Mouse (Mus musculus): Measurements from ENCODE around the gene Lmln.
A peak's percentile ranks its signal among the peaks of the same experiment; 100 is the strongest.
"Not testable (repeated sequence)": the region's sequence is repeated elsewhere in the genome, so short reads cannot be mapped to it uniquely, and the experiment has no call there.

Lmln gene

DNA sequence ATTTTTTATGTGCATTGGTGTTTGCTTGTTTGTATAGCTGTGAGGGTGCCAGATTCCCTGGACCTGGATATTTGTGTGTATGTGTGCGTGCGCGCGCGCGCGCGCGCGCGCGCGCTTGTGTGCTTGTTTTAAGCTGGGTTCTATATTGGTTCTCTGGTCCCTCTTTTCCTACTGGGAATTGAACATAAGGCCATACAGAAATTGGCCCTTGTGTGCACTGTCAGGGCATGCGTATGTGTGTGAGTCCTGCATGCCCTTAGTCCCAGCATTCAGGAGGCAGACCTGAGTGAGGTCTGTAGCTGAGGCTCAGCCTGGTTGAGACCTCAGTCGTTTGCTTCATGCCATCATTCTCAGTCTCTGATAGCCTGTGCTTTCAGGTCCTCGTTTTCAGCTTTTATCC is 4.3 kb upstream of the Lmln start:
- no peak for DNase-seq (ENCODE audit: low spot score in 2 of 2)

- not testable (repeated sequence) for DNase-seq (ENCODE audit: low spot score in 2 of 2)
Measured at GRCm38 (mm10) chr16:33058656-33059055, 3.7 kb upstream of the Lmln start.

DNA sequence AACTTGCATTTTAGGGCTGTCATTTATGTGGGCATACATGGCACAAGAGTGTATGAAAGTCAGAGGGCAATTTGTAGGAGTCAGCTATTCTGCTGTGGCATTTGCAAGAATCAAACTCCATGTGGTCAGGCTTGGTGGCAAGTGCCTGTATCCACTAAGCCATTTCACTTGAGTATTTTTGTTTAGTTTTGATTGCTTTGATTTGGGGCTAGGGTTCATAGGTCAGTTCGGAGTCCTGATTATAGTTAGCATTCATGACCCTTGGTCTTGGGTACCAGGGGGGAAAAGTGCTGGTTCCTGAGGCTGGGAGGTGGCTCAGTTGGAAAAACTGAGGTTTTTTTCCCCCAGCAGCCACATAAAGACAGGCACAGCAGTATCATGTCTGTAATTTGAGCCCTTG is 2.9 kb upstream of the Lmln start:
- no peak for DNase-seq (ENCODE audit: low spot score in 2 of 2)

DNA sequence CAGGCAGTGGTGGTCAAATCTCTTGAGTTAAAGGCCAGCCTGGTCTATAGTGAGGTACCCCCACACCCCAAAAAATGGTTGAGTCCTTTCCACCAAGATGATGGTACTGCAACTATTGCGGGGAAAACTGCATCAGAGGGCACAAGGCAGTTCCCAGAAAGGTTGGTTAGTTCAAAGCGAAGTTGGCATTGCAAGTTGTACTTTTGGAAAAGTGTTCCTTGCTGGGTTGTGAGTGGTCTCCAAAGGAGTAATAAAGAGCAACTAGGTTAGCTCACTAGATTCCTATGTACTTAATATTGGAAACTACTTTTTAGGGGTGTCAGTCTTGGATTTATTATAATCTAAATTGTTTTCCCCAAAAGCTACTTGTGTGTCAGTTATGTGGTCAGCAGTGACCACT is 1.4 kb upstream of the Lmln start:
- DNase-seq (ENCODE audit: low spot score in 2 of 2) = no peak

DNA sequence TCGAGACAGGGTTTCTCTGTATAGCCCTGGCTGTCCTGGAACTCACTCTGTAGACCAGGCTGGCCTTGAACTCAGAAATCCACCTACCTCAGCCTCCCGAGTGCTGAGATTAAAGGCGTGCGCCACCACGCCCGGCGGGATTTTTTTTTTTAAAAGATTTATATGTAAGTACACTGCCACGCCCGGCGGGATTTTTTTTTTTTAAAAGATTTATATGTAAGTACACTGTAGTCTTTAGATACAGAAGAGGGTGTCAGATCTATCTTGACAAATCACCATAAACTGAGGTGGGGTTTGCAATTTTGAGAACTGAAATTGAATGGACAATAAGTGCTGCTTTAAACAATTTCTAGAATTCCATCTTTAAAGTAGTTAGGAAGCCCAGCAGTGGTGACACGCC is 921 bp upstream of the Lmln start:
- DNase-seq (ENCODE audit: low spot score in 2 of 2) = no peak

- peak in 1 of 2 experiments; percentile 86 for DNase-seq (ENCODE audit: low spot score in 2 of 2)
Measured at GRCm38 (mm10) chr16:33062682-33063131, 386 bp downstream of the Lmln start.

- no peak for DNase-seq (ENCODE audit: low spot score in 2 of 2)
Measured at GRCm38 (mm10) chr16:33063267-33063666, 946 bp downstream of the Lmln start.

DNA sequence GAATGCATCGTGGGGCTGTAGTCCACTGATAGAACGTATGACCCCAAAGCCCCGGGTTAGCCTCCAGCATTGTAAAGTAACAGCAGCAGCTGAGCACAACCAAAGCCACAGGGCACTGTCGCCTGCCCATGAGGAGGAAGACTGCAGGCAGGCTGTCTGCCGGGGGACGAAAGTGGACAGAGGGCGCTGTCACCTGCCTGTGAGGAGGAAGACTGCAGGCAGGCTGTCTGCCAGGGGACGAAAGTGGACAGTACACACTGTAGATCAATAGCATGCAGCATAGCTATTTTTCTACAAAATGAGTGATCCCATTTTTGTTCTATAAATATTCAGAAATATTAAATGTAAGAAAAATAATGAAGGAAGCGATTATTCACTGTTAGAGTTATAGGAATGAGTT is 2.3 kb downstream of the Lmln start:
- DNase-seq (ENCODE audit: low spot score in 2 of 2) = no peak

- DNase-seq (ENCODE audit: low spot score in 2 of 2) = no peak
Measured at GRCm38 (mm10) chr16:33070928-33071327, 8.6 kb downstream of the Lmln start.

- no peak for DNase-seq (ENCODE audit: low spot score in 2 of 2)
Measured at GRCm38 (mm10) chr16:33072871-33073557, 10.7 kb downstream of the Lmln start.

DNA sequence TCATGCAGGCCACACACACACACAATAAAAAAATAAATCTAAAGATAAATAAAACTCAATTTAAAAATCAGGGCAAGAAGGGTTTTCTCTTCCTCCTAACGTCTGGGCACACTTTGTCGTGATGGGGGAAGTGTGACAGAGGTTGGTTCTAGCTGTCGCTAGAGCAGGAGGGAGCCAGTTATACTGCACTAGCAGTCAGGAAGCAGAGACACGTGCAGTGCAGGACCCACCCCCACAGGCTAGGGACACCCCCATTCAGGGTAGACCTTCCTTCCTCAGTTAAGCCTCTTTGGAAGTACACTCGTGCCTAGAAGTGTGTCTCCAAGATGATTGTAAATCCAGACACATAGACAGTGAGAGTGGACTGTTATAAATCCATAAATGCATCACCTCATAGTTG is 12.6 kb downstream of the Lmln start:
- DNase-seq (ENCODE audit: low spot score in 2 of 2) = no peak

- no peak for DNase-seq (ENCODE audit: low spot score in 2 of 2)
Measured at GRCm38 (mm10) chr16:33076078-33076477, 13.8 kb downstream of the Lmln start.

GRCm38 (mm10) chr16:33077069-33077627 is 14.8 kb downstream of the Lmln start:
- no peak for DNase-seq (ENCODE audit: low spot score in 2 of 2)

DNA sequence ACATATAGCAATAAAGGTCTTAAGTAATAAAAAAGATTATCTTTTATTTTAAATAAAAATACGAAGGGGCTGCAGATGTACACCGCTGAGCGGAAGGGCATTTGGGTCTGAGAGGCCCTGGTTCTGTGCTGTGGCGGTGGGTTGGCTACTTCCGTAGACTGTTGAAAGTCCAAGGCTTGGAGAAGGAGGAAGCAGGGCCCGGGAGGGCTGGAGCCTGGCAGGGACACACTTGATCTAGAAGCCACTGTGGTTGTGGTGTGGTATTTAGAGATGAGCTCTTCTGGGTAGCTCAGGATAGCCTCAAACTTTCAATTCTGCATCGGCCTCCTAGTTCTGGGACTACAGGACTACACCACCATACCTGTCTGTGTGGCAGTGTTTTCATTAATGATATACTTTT is 17.7 kb downstream of the Lmln start:
- DNase-seq (ENCODE audit: low spot score in 2 of 2) = no peak

GRCm38 (mm10) chr16:33082951-33083350 is 20.6 kb downstream of the Lmln start:
- no peak for DNase-seq (ENCODE audit: low spot score in 2 of 2)

- no peak for DNase-seq (ENCODE audit: low spot score in 2 of 2)
Measured at GRCm38 (mm10) chr16:33083996-33084395, 21.7 kb downstream of the Lmln start.

DNA sequence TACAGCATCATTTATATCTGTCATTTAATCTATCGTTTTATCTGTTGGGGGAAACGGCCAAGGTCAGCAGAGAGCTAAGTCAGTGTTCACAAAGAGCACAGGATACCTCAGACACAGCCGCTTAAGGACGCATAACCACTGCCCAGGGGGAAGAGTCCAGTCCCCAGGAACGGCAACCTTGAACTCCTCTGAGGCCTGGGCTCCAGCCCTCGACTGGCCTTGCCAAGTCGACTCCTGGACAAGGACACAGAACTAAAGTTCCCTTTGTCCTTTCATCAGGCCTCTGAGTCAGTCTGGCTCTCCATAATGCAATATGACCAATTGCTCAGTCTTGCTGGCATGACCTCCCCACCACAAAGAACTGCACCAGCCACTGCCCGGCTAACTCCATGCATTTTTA is 23.3 kb downstream of the Lmln start:
- DNase-seq (ENCODE audit: low spot score in 2 of 2) = no peak

GRCm38 (mm10) chr16:33113726-33114125 is 51.4 kb downstream of the Lmln start:
- DNase-seq (ENCODE audit: low spot score in 2 of 2) = no peak

DNA sequence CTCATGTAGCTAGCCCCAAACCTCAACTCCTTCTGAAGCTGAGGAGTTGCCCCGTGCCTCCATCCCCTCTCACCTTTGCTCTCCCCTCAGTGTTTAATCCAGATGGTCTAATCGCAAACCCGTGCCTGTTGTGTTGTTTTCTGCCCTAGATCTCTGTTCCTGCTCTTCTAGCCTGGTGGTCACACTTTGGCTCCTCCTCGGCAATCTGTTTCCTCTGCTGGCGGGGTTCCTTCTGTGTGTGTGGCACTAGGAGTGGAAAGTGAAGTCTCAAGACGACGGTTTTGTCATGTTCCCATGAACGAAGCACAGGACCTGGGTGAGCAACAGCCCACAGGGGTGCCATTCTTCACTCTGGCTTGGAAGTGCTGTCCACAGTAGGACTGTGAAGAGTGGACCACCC is 61.1 kb downstream of the Lmln start:
- no peak for DNase-seq (ENCODE audit: low spot score in 2 of 2)

DNA sequence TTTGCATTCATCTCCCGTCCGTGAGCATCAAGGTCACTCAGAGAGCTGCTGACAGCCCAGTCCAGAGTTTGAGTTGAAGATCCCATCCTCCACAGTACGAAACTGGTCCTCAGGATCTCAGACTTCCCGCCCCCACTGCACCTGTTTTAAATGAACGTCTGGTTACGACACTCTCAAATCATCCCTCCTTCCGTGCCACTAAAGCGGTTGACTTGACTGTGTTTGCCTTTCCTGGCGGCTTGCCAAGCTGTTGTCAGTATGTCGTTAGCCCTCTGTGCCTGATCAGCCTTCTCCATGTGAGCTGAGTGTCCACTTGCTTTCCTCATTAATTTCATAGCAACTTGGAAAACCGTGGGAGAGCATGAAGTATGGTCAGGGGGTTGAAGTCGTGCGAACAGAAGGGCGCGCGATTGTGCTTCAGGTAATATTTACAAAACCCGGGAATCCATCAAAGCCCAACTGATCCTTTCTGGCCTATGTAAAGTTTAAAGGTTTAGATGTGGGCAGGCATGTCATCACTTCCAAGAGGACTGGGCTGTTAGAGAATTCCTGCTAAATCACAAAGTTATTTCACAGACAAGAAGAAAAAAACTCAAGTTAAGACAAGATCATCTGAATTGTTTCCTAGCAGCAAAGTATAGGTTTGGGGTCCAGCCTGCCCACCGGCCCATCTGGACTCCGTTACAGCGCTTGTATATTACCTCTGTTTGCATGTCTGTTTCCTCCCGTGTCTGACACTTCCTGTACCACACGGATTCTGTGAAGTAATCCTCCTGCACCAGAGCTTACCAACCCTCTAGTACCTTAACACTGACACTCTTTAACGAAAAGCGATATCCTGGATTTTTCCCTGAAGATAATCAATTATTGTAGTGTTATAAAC is 61.9 kb downstream of the Lmln start:
- DNase-seq (ENCODE audit: low spot score in 2 of 2) = no peak

GRCm38 (mm10) chr16:33127052-33127451 is 64.7 kb downstream of the Lmln start:
- DNase-seq (ENCODE audit: low spot score in 2 of 2) = no peak

DNA sequence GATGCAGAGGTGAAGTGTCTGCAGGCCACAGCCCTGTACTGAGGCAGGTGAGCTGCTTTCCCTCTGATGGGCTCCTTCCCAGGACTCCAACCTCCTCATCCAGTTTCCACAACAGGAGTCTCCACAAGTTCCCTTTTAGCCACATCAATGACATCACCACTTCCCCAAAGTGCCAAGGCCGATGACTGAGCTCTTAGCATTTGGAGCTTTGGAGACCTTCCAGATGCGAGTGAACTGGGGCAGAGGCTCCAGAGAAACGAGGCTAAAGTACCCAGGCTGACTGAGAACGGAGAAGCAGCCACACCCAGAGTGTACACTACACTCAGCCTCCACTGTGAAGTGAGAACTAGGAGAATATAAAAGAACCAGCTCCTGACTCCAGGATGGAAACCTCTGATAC is 68.4 kb downstream of the Lmln start:
- DNase-seq (ENCODE audit: low spot score in 2 of 2) = no peak

DNA sequence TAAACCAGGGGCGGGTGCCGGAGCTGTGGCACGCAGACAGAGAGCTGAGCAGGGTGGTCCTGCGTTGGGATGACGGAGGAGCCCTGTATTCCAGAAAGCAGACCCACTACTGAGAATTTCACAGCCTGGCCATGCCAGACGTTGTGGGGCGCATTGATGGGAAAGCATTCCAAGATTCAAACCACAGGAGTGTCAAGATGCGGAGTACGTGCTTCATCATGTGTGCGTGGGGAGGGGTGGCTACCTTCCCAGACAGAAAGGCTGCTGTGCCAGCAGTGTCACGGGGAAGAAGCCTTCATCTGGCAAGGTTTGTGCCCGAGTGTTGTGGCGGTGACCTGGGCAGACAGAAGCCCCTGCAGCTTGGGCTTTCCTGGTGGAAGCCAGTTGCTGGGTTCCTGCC is 70.9 kb downstream of the Lmln start:
- no peak for DNase-seq (ENCODE audit: low spot score in 2 of 2)

Measured in spleen, postnatal 4 days (tissue).